In genomic region chr16:4448235-4448634, GRCm38 (mm10) we compare ENCODE assay signal across 8 mouse cellular contexts. TPM values are rescaled to one million over a fixed set of nuclear protein-coding genes. Genes with fewer than 3 reads are reported as not detected.
A peak's percentile ranks its signal among the peaks of the same experiment; 100 is the strongest.
DNase-seq lines count a peak whose midpoint lies in the region; ATAC-seq and TF ChIP-seq lines count a peak whose summit lies in the region.

No protein-coding gene starts in this region.

- no peaks in the 10 kb centered on the region for H3K9me3 ChIP-seq in ES-Bruce4 (replicated peaks; ENCODE audit: control insufficient read depth, insufficient read depth, low read length, poor library complexity, severe bottlenecking)
- no peaks in the 10 kb centered on the region for H3K9me3 ChIP-seq in midbrain, embryonic 14.5 days (ENCODE audit: control insufficient read depth, low read length)
- H3K9me3 ChIP-seq in midbrain, embryonic 15.5 days: no peaks in the 10 kb centered on the region

- H3K4me2 ChIP-seq in midbrain, embryonic 14.5 days (ENCODE audit: low read length): no peak overlapping the region
- no peak overlapping the region for H3K4me2 ChIP-seq in midbrain, embryonic 15.5 days

- no peak overlapping the region for H3K4me3 ChIP-seq in ES-Bruce4 (ENCODE audit: low read depth, low read length)
- H3K4me3 ChIP-seq in midbrain, embryonic 14.5 days (replicated peaks; ENCODE audit: low read depth, low read length): no peak overlapping the region
- H3K4me3 ChIP-seq in midbrain, embryonic 15.5 days: no peak overlapping the region

- no peaks in the 10 kb centered on the region for H3K36me3 ChIP-seq in ES-Bruce4 (ENCODE audit: control insufficient read depth, insufficient read depth, low read length, poor library complexity, severe bottlenecking)
- no peaks in the 10 kb centered on the region for H3K36me3 ChIP-seq in midbrain, embryonic 14.5 days (ENCODE audit: control insufficient read depth, insufficient read depth, low read length)
- no peaks in the 10 kb centered on the region for H3K36me3 ChIP-seq in midbrain, embryonic 15.5 days (replicated peaks)

- intact Hi-C loops in left cerebral cortex, postnatal 14 days (cut with DNase I): no loop called here

- no peak for TF ChIP-seq EP300 in ES-Bruce4 (IDR thresholded peaks at IDR 0.05; ENCODE audit: insufficient read depth, low read depth, low read length)

- peak overlapping the region; percentile 35; the same call in 1 of the 2 replicates for H3K9ac ChIP-seq in ES-Bruce4 (ENCODE audit: low read depth, poor library complexity, severe bottlenecking)
- no peak overlapping the region for H3K9ac ChIP-seq in midbrain, embryonic 14.5 days (replicated peaks; ENCODE audit: low read length)
- H3K9ac ChIP-seq in midbrain, embryonic 15.5 days: no peak overlapping the region

- TF ChIP-seq POLR2A in ES-Bruce4 (IDR thresholded peaks at IDR 0.05; ENCODE audit: insufficient read depth, low read length): no peak

- no peak overlapping the region for H3K27ac ChIP-seq in ES-Bruce4 (ENCODE audit: insufficient read depth, low read length)
- no peak overlapping the region for H3K27ac ChIP-seq in midbrain, embryonic 14.5 days (replicated peaks; ENCODE audit: low read depth, low read length)
- no peak overlapping the region for H3K27ac ChIP-seq in midbrain, embryonic 15.5 days

- DNase-seq in cerebellum, postnatal 10 days: peak; percentile 17 to 34
- no peak for DNase-seq in cerebellum, adult 9-10 months
- peak; percentile 25 for DNase-seq in heart, postnatal 4 days
- DNase-seq in left cerebral cortex, postnatal 14 days (ENCODE audit: low spot score in 2 of 2): peak; percentile 56 to 66
- DNase-seq in midbrain, embryonic 14.5 days: no peak
- DNase-seq in cerebellum, adult 9-11 months: no peak

- no peak for ATAC-seq in midbrain, embryonic 14.5 days (ENCODE audit: low FRiP score, low TSS enrichment)
- no peak for ATAC-seq in midbrain, embryonic 15.5 days (replicated peaks)

- H3K27me3 ChIP-seq in ES-Bruce4 (ENCODE audit: control insufficient read depth, insufficient read depth, low read length, poor library complexity, severe bottlenecking): no peaks in the 10 kb centered on the region
- H3K27me3 ChIP-seq in midbrain, embryonic 14.5 days (ENCODE audit: control insufficient read depth, insufficient read depth, low read length): no peaks in the 10 kb centered on the region
- H3K27me3 ChIP-seq in midbrain, embryonic 15.5 days (replicated peaks): no peaks in the 10 kb centered on the region

- no peak for TF ChIP-seq CTCF in ES-Bruce4 (IDR thresholded peaks at IDR 0.05; ENCODE audit: low read depth, low read length)

- 48% methylated on average over 9 of the region's 9 CpGs for WGBS in midbrain, embryonic 14.5 days
- WGBS in midbrain, embryonic 15.5 days: 64% methylated on average over 9 of the region's 9 CpGs

- no peaks in the 10 kb centered on the region for H3K4me1 ChIP-seq in ES-Bruce4 (ENCODE audit: control insufficient read depth, insufficient read depth, low read length)
- no peaks in the 10 kb centered on the region for H3K4me1 ChIP-seq in midbrain, embryonic 14.5 days (ENCODE audit: control insufficient read depth, insufficient read depth, low read length)
- no peaks in the 10 kb centered on the region for H3K4me1 ChIP-seq in midbrain, embryonic 15.5 days

RNA-seq across cellular contexts. Expression of gene Adcy9, which starts 27.9 kb away (rescaled TPM):
- polyA plus RNA-seq in ES-Bruce4 (2011; ENCODE audit: insufficient read depth, insufficient read length, low read depth, missing spikeins): 1.8 and 1.9 TPM in 2 replicates
- total RNA-seq in heart, postnatal 4 days (2021): 10 to 100 TPM; 15.2 to 18.0 TPM
- total RNA-seq in left cerebral cortex, postnatal 14 days (2021): 10 to 100 TPM; 50.1 to 57.1 TPM
- 5.3 and 5.8 TPM in 2 replicates for polyA plus RNA-seq in midbrain, embryonic 14.5 days (2014; fragmentation: Nextera tagmentation; extraction: Ambion mirVana)
- polyA plus RNA-seq in midbrain, embryonic 15.5 days (2015; fragmentation: Nextera tagmentation; extraction: Ambion mirVana): 4.2 and 4.6 TPM in 2 replicates

Comparison
In these comparisons a context has a peak if more than half of its experiments do, and no peak if none do; other contexts are left out.
1. DNase-seq: peak in cerebellum, postnatal 10 days (2 of 2), heart, postnatal 4 days (single experiment) and left cerebral cortex, postnatal 14 days (2 of 2); none in cerebellum, adult 9-10 months (single experiment), midbrain, embryonic 14.5 days (single experiment) and cerebellum, adult 9-11 months (single experiment).